Mouse (Mus musculus): ENCODE data around the gene Fbxl2. TPM values are rescaled to one million over a fixed set of nuclear protein-coding genes. Genes with fewer than 3 reads are reported as not detected.
A peak's percentile ranks its signal among the peaks of the same experiment; 100 is the strongest.

Gene Fbxl2
- total and polyA plus RNA-seq, 2 experiments from 2014 or later: 1.6 to 3.4 TPM

DNA sequence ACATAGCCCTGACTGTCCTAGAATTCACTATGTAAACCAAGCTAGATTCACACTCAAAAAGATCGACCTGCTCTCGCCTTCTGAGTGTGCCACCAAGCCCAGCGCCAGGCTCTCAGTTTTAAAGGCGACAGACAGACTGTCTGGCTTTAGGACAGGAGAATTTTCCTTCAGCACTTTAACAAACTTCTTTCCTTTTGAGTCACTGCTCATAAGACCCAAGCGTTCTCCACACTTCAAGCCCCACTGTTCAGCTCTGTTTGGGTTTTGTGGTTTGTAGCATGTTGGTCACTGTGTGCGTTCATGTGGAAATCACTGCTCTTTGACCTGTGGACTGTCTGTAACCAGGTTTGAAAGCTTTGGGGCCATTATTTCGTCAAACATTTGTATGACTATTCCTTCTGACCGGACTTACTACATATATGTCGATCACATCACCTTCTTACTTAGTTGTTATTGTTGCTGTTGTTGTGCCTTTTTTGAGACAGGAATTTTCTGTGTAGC lies 38.1 kb downstream of the Fbxl2 start:
- TF ChIP-seq EP300 (IDR thresholded peaks at IDR 0.05; ENCODE audit: low read depth) (no peak), CTCF (IDR thresholded peaks at IDR 0.05; ENCODE audit: low read depth) (no peak)
- no peak overlapping the region for H3K4me2 ChIP-seq (ENCODE audit: low read depth, low read length)
- no peak overlapping the region for H3K27ac ChIP-seq (ENCODE audit: low read depth)
- H3K9ac ChIP-seq (replicated peaks; ENCODE audit: low read depth, low read length): no peak overlapping the region
- H3K4me1 ChIP-seq (ENCODE audit: control insufficient read depth, insufficient read depth): no peaks in the 10 kb centered on the region
- WGBS: 91% methylated on average over 9 of the region's 9 CpGs
- no peaks in the 10 kb centered on the region for H3K27me3 ChIP-seq (ENCODE audit: control insufficient read depth, insufficient read depth, low read length)
- ATAC-seq (ENCODE audit: insufficient read depth, low read depth) (no peak), DNase-seq (ENCODE audit: low spot score) (no peak)
- H3K36me3 ChIP-seq (replicated peaks; ENCODE audit: control insufficient read depth, insufficient read depth, low read length): no peaks in the 10 kb centered on the region
- H3K4me3 ChIP-seq (ENCODE audit: low read depth, low read length): no peak overlapping the region
- H3K9me3 ChIP-seq (replicated peaks; ENCODE audit: control insufficient read depth, low read length): no peaks in the 10 kb centered on the region

DNA sequence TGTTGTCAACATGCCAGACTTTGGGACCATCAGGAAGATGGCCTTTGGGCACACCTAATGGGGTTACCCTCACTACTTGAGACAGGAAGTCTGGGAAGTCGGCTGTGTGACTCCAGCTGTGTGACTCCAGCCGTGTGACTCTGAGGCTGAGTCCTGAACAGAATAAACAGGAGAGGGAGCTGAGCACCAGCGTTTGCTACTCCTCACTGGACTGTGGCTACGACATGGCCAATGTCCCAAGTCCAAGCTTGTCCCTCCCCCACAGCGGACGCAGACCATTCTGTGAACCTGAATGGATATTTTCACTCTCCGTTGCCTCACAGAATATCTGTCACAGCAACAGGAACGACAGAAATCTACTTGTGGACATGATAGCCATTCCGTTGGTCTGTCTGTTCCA lies 39.2 kb downstream of the Fbxl2 start:
- Histone ChIP-seq H3K9ac (replicated peaks; ENCODE audit: low read depth, low read length) (no peak overlapping the region), H3K9me3 (replicated peaks; ENCODE audit: control insufficient read depth, low read length) (no peaks in the 10 kb centered on the region), H3K4me3 (ENCODE audit: low read depth, low read length) (no peak overlapping the region), H3K27me3 (ENCODE audit: control insufficient read depth, insufficient read depth, low read length) (no peaks in the 10 kb centered on the region), H3K36me3 (replicated peaks; ENCODE audit: control insufficient read depth, insufficient read depth, low read length) (no peaks in the 10 kb centered on the region), H3K4me1 (ENCODE audit: control insufficient read depth, insufficient read depth) (no peaks in the 10 kb centered on the region), H3K4me2 (ENCODE audit: low read depth, low read length) (no peak overlapping the region), H3K27ac (ENCODE audit: low read depth) (no peak overlapping the region)
- TF ChIP-seq CTCF (IDR thresholded peaks at IDR 0.05; ENCODE audit: low read depth) (no peak), EP300 (IDR thresholded peaks at IDR 0.05; ENCODE audit: low read depth) (no peak)
- ATAC-seq (ENCODE audit: insufficient read depth, low read depth) (no peak), DNase-seq (ENCODE audit: low spot score) (no peak)
- 61% methylated on average over 9 of the region's 9 CpGs for WGBS

DNA sequence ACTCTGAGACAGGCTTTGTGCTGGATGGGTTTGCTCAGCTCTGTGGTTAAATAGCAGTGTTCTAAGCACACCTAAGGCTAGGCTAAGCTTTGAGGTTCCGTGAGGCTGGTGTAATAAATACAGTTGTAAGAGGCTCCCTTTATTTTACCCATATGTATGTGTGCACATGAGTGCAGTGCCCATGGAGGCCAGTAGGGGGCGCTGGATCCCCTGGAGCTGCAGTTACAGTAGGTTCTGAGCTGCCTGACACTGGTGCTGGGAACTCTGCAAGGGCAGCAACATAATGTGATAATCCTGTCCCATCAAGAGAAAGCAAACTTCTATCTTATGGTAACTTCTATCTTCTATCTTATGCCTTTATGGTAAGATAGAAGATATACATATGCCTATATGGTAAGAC lies 47.7 kb downstream of the Fbxl2 start:
- H3K9ac ChIP-seq (replicated peaks; ENCODE audit: low read depth, low read length): no peak overlapping the region
- H3K9me3 ChIP-seq (replicated peaks; ENCODE audit: control insufficient read depth, low read length): no peaks in the 10 kb centered on the region
- no peaks in the 10 kb centered on the region for H3K36me3 ChIP-seq (replicated peaks; ENCODE audit: control insufficient read depth, insufficient read depth, low read length)
- no peaks in the 10 kb centered on the region for H3K27me3 ChIP-seq (ENCODE audit: control insufficient read depth, insufficient read depth, low read length)
- whole genome bisulfite sequencing: 57% methylated on average over 2 of the region's 2 CpGs
- no peaks in the 10 kb centered on the region for H3K4me1 ChIP-seq (ENCODE audit: control insufficient read depth, insufficient read depth)
- no peak overlapping the region for H3K4me3 ChIP-seq (ENCODE audit: low read depth, low read length)
- no peak overlapping the region for H3K27ac ChIP-seq (ENCODE audit: low read depth)
- TF ChIP-seq EP300 (IDR thresholded peaks at IDR 0.05; ENCODE audit: low read depth) (no peak), CTCF (IDR thresholded peaks at IDR 0.05; ENCODE audit: low read depth) (no peak)
- ATAC-seq (ENCODE audit: insufficient read depth, low read depth) (no peak), DNase-seq (ENCODE audit: low spot score) (no peak)
- no peak overlapping the region for H3K4me2 ChIP-seq (ENCODE audit: low read depth, low read length)

- no peaks in the 10 kb centered on the region for H3K4me1 ChIP-seq (ENCODE audit: control insufficient read depth, insufficient read depth)
- no peak overlapping the region for H3K4me2 ChIP-seq (ENCODE audit: low read depth, low read length)
- no peaks in the 10 kb centered on the region for H3K9me3 ChIP-seq (replicated peaks; ENCODE audit: control insufficient read depth, low read length)
- H3K36me3 ChIP-seq (replicated peaks; ENCODE audit: control insufficient read depth, insufficient read depth, low read length): no peaks in the 10 kb centered on the region
- no peak overlapping the region for H3K4me3 ChIP-seq (ENCODE audit: low read depth, low read length)
- peaks cover 3% of the 10 kb centered on the region; the same call in 1 of the 2 replicates for H3K27me3 ChIP-seq (ENCODE audit: control insufficient read depth, insufficient read depth, low read length)
- TF ChIP-seq CTCF (IDR thresholded peaks at IDR 0.05; ENCODE audit: low read depth): no peak
- TF ChIP-seq EP300 (IDR thresholded peaks at IDR 0.05; ENCODE audit: low read depth): no peak
- H3K9ac ChIP-seq (replicated peaks; ENCODE audit: low read depth, low read length): no peak overlapping the region
- no peak overlapping the region for H3K27ac ChIP-seq (ENCODE audit: low read depth)
- ATAC-seq (ENCODE audit: insufficient read depth, low read depth) (no peak), DNase-seq (ENCODE audit: low spot score) (no peak)
- 79% methylated on average over 7 of the region's 7 CpGs for WGBS
Observed at GRCm38 (mm10) chr9:113992810-113993209, 53.2 kb downstream of the Fbxl2 start.

DNA sequence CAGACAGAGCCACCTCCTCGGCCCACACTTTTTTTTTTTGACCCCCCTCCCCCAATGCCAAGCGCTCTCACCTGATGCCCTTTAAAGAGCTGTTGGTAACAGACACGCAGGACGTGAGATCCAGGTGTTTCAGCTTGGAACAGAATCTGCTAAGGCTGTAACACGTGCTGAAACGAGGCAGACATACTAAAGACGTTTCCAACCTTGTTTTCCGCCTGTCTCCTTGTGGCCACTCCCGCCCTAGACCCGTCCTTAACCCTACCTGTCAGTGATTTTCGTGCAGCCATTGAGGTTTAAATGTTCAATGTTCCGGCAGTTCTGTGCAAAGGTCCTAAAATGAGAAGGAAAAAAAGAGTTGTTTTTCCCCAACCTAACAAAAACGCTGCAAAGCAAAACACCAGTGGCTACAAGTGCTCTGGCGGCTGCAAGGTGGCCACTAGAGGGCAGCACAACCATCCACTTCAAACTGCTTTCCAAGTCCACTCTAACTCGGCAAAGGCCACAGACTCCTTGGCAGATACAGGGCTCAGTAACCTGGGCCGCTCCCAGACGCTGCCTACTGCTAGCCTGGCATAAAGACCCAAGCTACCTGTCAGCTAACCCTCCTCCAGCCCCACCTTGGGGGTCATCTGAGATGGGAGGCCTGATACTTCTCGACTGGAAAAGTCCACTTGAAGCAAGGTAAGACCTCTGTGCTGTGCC lies 55.3 kb downstream of the Fbxl2 start:
- Histone ChIP-seq H3K4me3 (ENCODE audit: low read depth, low read length) (no peak overlapping the region; the same call in 1 of the 2 replicates), H3K4me1 (ENCODE audit: control insufficient read depth, insufficient read depth) (no peaks in the 10 kb centered on the region), H3K9me3 (replicated peaks; ENCODE audit: control insufficient read depth, low read length) (no peaks in the 10 kb centered on the region), H3K27ac (ENCODE audit: low read depth) (no peak overlapping the region), H3K4me2 (ENCODE audit: low read depth, low read length) (peak overlapping the region; percentile 57), H3K27me3 (ENCODE audit: control insufficient read depth, insufficient read depth, low read length) (peaks cover 3% of the 10 kb centered on the region; the same call in 1 of the 2 replicates), H3K36me3 (replicated peaks; ENCODE audit: control insufficient read depth, insufficient read depth, low read length) (no peaks in the 10 kb centered on the region), H3K9ac (replicated peaks; ENCODE audit: low read depth, low read length) (no peak overlapping the region)
- 20% methylated on average over 18 of the region's 18 CpGs for WGBS
- TF ChIP-seq CTCF (IDR thresholded peaks at IDR 0.05; ENCODE audit: low read depth) (peak; percentile 81), EP300 (IDR thresholded peaks at IDR 0.05; ENCODE audit: low read depth) (no peak)
- peak; percentile 77 for DNase-seq (ENCODE audit: low spot score)
- ATAC-seq (ENCODE audit: insufficient read depth, low read depth): peak; percentile 53; the same call in 1 of the 2 replicates

Measured in heart, postnatal 0 days (tissue).